Mouse (Mus musculus) liver, postnatal 0 days (tissue): Measurements from ENCODE around the gene Maneal.

Experiments used
- CTCF ChIP-seq: sonication (generic); IDR thresholded peaks from 2 replicates; pipeline ENCODE4 v1.5.1; 2016; ENCODE audit warnings: antibody characterized with exemption, low read depth
- EP300 ChIP-seq: IDR thresholded peaks from 2 replicates; pipeline ENCODE4 v1.6.1; 2016; ENCODE audit warnings: antibody characterized with exemption, low read depth, mild to moderate bottlenecking

- TF ChIP-seq CTCF (no peak), EP300 (no peak)
Measured at GRCm38 (mm10) chr4:124894508-124895428, 32.8 kb upstream of the Maneal start.
